Mouse (Mus musculus): ENCODE results near the gene Ambra1. TPM values are rescaled to one million over a fixed set of nuclear protein-coding genes. Genes with fewer than 3 reads are reported as not detected.
A peak's percentile ranks its signal among the peaks of the same experiment; 100 is the strongest.

Ambra1 gene
- total RNA-seq, 1 experiment = 27.0 TPM

DNA sequence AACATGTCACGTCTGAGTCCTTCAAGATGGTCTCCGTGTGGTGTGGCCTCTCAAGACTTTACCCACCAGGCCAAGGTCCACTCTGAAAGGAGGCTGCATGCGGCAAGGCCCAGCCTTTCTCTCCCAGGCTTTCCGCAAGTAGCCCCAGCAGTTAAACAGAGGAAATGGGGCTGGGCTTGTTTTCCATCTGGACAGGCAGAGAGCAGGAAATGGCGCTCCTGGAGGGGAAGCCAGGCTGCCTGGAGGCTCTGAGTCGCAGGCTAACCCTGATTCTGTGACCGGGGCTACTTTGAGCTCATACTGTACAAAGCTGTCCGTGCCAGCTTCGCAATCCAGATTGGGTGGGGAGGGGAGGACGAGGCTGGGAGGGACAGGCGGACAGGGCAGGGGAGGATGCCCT lies 238.0 kb downstream of the Ambra1 start:
- in situ Hi-C loops (cut with MboI; ENCODE audit: low sequenced_read_pairs in 2 of 2, unreplicated experiment in 2 of 2) = loop anchor here in 1 of 2 experiments (10.0 kb wide), 1 partner anchor 467 kb away; the partner anchor contains the start of gene Cry2
- no peaks in the 10 kb centered on the region for H3K9me3 ChIP-seq (ENCODE audit: control insufficient read depth, insufficient read depth, low read depth, low read length)
- H3K27ac ChIP-seq (ENCODE audit: insufficient read depth, low read depth, low read length, poor library complexity, severe bottlenecking) = no peak overlapping the region
- H3K4me1 ChIP-seq (ENCODE audit: control insufficient read depth in 2 of 2, insufficient read depth in 2 of 2, low read length in 2 of 2, poor library complexity in 1 of 2) = peaks cover 3 to 45% of the 10 kb centered on the region in 2 experiments; a peak in 3 of 4 replicates
- peak overlapping the region; percentile 44; the same call in 1 of the 2 replicates for H3K9ac ChIP-seq (ENCODE audit: insufficient read depth, low read depth, low read length, poor library complexity, severe bottlenecking)
- no peak for DNase-seq (ENCODE audit: low read depth, low spot score)
- no peak overlapping the region for H3K4me3 ChIP-seq (ENCODE audit: insufficient read depth in 1 of 2, low read depth in 1 of 2, low read length in 2 of 2, poor library complexity in 1 of 2, severe bottlenecking in 1 of 2)
- no peaks in the 10 kb centered on the region for H3K36me3 ChIP-seq (ENCODE audit: control insufficient read depth, insufficient read depth, low read length, poor library complexity, severe bottlenecking)
- TF ChIP-seq ZC3H11A (IDR thresholded peaks at IDR 0.05; ENCODE audit: borderline replicate concordance, low read depth, low read length) (no peak), CHD2 (IDR thresholded peaks at IDR 0.05; ENCODE audit: low read depth, low read length) (no peak)

Other genes starting within 250 kb of the Ambra1 start
- 59.9 and 68.8 TPM in 2 replicates for gene Ckap5, start 203.4 kb upstream of the Ambra1 start, total RNA-seq (2012; rRNA removed)
- gene F2, start 93.7 kb upstream of the Ambra1 start, total RNA-seq (2012; rRNA removed) = 1.4 and 2.0 TPM in 2 replicates
- 21.2 and 28.8 TPM in 2 replicates for gene Zfp408, start 80.3 kb upstream of the Ambra1 start, total RNA-seq (2012; rRNA removed)
- 28.9 and 49.3 TPM in 2 replicates for gene Arhgap1, start 80.3 kb upstream of the Ambra1 start, total RNA-seq (2012; rRNA removed)
- gene Atg13, start 19.6 kb upstream of the Ambra1 start, total RNA-seq (2012; rRNA removed) = 13.8 and 18.7 TPM in 2 replicates
- gene Harbi1, start 19.3 kb upstream of the Ambra1 start, total RNA-seq (2012; rRNA removed) = 17.0 and 18.4 TPM in 2 replicates
- gene Chrm4, start 197.1 kb downstream of the Ambra1 start, total RNA-seq (2012; rRNA removed) = 5.6 and 9.5 TPM in 2 replicates
- gene Mdk, start 202.2 kb downstream of the Ambra1 start, total RNA-seq (2012; rRNA removed) = 345 and 362 TPM in 2 replicates
- gene Gm9821, start 215.6 kb downstream of the Ambra1 start, total RNA-seq (2012; rRNA removed) = 0.18 and 0.79 TPM in 2 replicates
- 47.0 and 59.0 TPM in 2 replicates for gene Dgkz, start 245.7 kb downstream of the Ambra1 start, total RNA-seq (2012; rRNA removed)

Data from ES-E14 (cell line).